Mouse (Mus musculus): Measurements from ENCODE around the gene Commd3.

DNA sequence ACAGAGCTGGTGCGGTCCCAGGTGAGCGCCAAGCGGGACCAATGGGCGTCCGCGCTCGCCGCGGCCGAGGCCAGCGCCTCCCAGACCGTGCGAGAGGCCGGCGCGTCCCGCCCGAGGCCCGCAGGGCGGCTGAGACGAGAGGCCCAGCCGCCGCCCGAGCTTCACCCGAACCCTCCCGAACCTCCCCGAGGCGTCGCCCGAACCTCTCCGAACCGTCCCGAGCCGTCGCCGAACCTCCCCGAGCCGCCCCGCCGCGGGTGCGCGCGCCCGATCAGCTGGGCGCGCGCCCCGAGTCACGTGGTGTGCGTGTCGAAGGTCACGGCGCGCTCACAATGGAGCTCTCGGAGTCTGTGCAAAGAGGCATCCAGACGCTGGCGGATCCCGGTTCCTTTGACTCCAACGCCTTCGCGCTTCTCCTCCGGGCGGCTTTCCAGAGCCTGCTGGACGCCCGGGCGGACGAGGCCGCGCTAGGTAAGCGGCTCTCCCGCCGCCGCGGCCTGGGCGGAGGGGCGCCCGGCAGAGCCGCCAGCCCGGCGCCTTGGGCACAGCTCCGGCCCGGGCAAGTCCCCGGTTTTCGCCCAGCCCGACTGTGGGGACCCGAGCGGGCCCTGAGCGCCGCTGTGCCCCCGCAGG is at the start of gene Commd3:
- TF ChIP-seq EP300 (IDR thresholded peaks at IDR 0.05; ENCODE audit: low read depth): no peak
- no peak for TF ChIP-seq CTCF (IDR thresholded peaks at IDR 0.05; ENCODE audit: low read depth)
